Mouse (Mus musculus): Measurements from ENCODE around the gene Ccdc190. TPM values are rescaled to one million over a fixed set of nuclear protein-coding genes. Genes with fewer than 3 reads are reported as not detected.

The Ccdc190 gene
- 0.14 TPM in 1 of 2 replicates, not detected in the other for polyA plus RNA-seq (2012; rRNA removed)

GRCm38 (mm10) chr1:169928454-169928971, at the start of gene Ccdc190:
Gene Ccdc190, plus strand, starts transcription at chr1:169928648.
- no peaks in the 10 kb centered on the region for H3K36me3 ChIP-seq (ENCODE audit: control insufficient read depth, insufficient read depth, low read length)
- H3K4me3 ChIP-seq (ENCODE audit: low read depth, low read length), result no peak within 1 kb of the TSS
- H3K4me1 ChIP-seq (ENCODE audit: control insufficient read depth, insufficient read depth, insufficient read length, low read length), result peaks cover 8% of the 10 kb centered on the region; the same call in 1 of the 2 replicates
- H3K27me3 ChIP-seq (ENCODE audit: control insufficient read depth, insufficient read depth, low read length), result no peaks in the 10 kb centered on the region
- no peak for TF ChIP-seq CTCF (IDR thresholded peaks at IDR 0.05; ENCODE audit: extremely low read depth, insufficient read length, insufficient replicate concordance, low read depth, low read length)
- no peak for TF ChIP-seq POLR2A (IDR thresholded peaks at IDR 0.05; ENCODE audit: low read depth, low read length)
- WGBS, result 51% methylated on average over 12 of the region's 12 CpGs
- H3K27ac ChIP-seq (ENCODE audit: insufficient read depth, low read depth, low read length), result no peak within 1 kb of the TSS

- Histone ChIP-seq H3K36me3 (ENCODE audit: control insufficient read depth, insufficient read depth, low read length) (no peaks in the 10 kb centered on the region), H3K4me1 (ENCODE audit: control insufficient read depth, insufficient read depth, insufficient read length, low read length) (no peaks in the 10 kb centered on the region), H3K4me3 (ENCODE audit: low read depth, low read length) (no peak overlapping the region), H3K27me3 (ENCODE audit: control insufficient read depth, insufficient read depth, low read length) (no peaks in the 10 kb centered on the region), H3K27ac (ENCODE audit: insufficient read depth, low read depth, low read length) (no peak overlapping the region)
- 87% methylated on average over 4 of the region's 4 CpGs for WGBS
- no peak for TF ChIP-seq CTCF (IDR thresholded peaks at IDR 0.05; ENCODE audit: extremely low read depth, insufficient read length, insufficient replicate concordance, low read depth, low read length)
- TF ChIP-seq POLR2A (IDR thresholded peaks at IDR 0.05; ENCODE audit: low read depth, low read length), result no peak
These were observed 49.4 kb upstream of the Ccdc190 start for GRCm38 (mm10) chr1:169879060-169879459.

- TF ChIP-seq POLR2A (IDR thresholded peaks at IDR 0.05; ENCODE audit: low read depth, low read length) (no peak), CTCF (IDR thresholded peaks at IDR 0.05; ENCODE audit: extremely low read depth, insufficient read length, insufficient replicate concordance, low read depth, low read length) (no peak)
- WGBS, result 85% methylated on average over 5 of the region's 5 CpGs
- no peaks in the 10 kb centered on the region for H3K4me1 ChIP-seq (ENCODE audit: control insufficient read depth, insufficient read depth, insufficient read length, low read length)
- H3K27me3 ChIP-seq (ENCODE audit: control insufficient read depth, insufficient read depth, low read length), result no peaks in the 10 kb centered on the region
- H3K27ac ChIP-seq (ENCODE audit: insufficient read depth, low read depth, low read length), result no peak overlapping the region
- no peak overlapping the region for H3K4me3 ChIP-seq (ENCODE audit: low read depth, low read length)
- no peaks in the 10 kb centered on the region for H3K36me3 ChIP-seq (ENCODE audit: control insufficient read depth, insufficient read depth, low read length)
These were observed 48.3 kb upstream of the Ccdc190 start for GRCm38 (mm10) chr1:169880181-169880580.

GRCm38 (mm10) chr1:169883081-169883565, 45.3 kb upstream of the Ccdc190 start:
- Histone ChIP-seq H3K27me3 (ENCODE audit: control insufficient read depth, insufficient read depth, low read length) (no peaks in the 10 kb centered on the region), H3K4me1 (ENCODE audit: control insufficient read depth, insufficient read depth, insufficient read length, low read length) (no peaks in the 10 kb centered on the region), H3K36me3 (ENCODE audit: control insufficient read depth, insufficient read depth, low read length) (no peaks in the 10 kb centered on the region), H3K27ac (ENCODE audit: insufficient read depth, low read depth, low read length) (no peak overlapping the region), H3K4me3 (ENCODE audit: low read depth, low read length) (no peak overlapping the region)
- 81% methylated on average over 5 of the region's 5 CpGs for whole genome bisulfite sequencing
- no peak for TF ChIP-seq POLR2A (IDR thresholded peaks at IDR 0.05; ENCODE audit: low read depth, low read length)
- no peak for TF ChIP-seq CTCF (IDR thresholded peaks at IDR 0.05; ENCODE audit: extremely low read depth, insufficient read length, insufficient replicate concordance, low read depth, low read length)

- 56% methylated on average over 2 of the region's 2 CpGs for WGBS
- Histone ChIP-seq H3K4me3 (ENCODE audit: low read depth, low read length) (no peak overlapping the region), H3K27me3 (ENCODE audit: control insufficient read depth, insufficient read depth, low read length) (no peaks in the 10 kb centered on the region), H3K36me3 (ENCODE audit: control insufficient read depth, insufficient read depth, low read length) (no peaks in the 10 kb centered on the region), H3K27ac (ENCODE audit: insufficient read depth, low read depth, low read length) (no peak overlapping the region), H3K4me1 (ENCODE audit: control insufficient read depth, insufficient read depth, insufficient read length, low read length) (no peaks in the 10 kb centered on the region)
- TF ChIP-seq POLR2A (IDR thresholded peaks at IDR 0.05; ENCODE audit: low read depth, low read length) (no peak), CTCF (IDR thresholded peaks at IDR 0.05; ENCODE audit: extremely low read depth, insufficient read length, insufficient replicate concordance, low read depth, low read length) (no peak)
These were observed 39.2 kb upstream of the Ccdc190 start for GRCm38 (mm10) chr1:169889250-169889649.

- no peaks in the 10 kb centered on the region for H3K4me1 ChIP-seq (ENCODE audit: control insufficient read depth, insufficient read depth, insufficient read length, low read length)
- H3K4me3 ChIP-seq (ENCODE audit: low read depth, low read length), result no peak overlapping the region
- TF ChIP-seq CTCF (IDR thresholded peaks at IDR 0.05; ENCODE audit: extremely low read depth, insufficient read length, insufficient replicate concordance, low read depth, low read length) (no peak), POLR2A (IDR thresholded peaks at IDR 0.05; ENCODE audit: low read depth, low read length) (no peak)
- no peak overlapping the region for H3K27ac ChIP-seq (ENCODE audit: insufficient read depth, low read depth, low read length)
- no peaks in the 10 kb centered on the region for H3K36me3 ChIP-seq (ENCODE audit: control insufficient read depth, insufficient read depth, low read length)
- 54% methylated on average over 2 of the region's 2 CpGs for WGBS
- no peaks in the 10 kb centered on the region for H3K27me3 ChIP-seq (ENCODE audit: control insufficient read depth, insufficient read depth, low read length)
These were observed 34.5 kb upstream of the Ccdc190 start for GRCm38 (mm10) chr1:169893976-169894375.

- no peak for TF ChIP-seq POLR2A (IDR thresholded peaks at IDR 0.05; ENCODE audit: low read depth, low read length)
- no peak for TF ChIP-seq CTCF (IDR thresholded peaks at IDR 0.05; ENCODE audit: extremely low read depth, insufficient read length, insufficient replicate concordance, low read depth, low read length)
- Histone ChIP-seq H3K4me1 (ENCODE audit: control insufficient read depth, insufficient read depth, insufficient read length, low read length) (no peaks in the 10 kb centered on the region), H3K4me3 (ENCODE audit: low read depth, low read length) (no peak overlapping the region), H3K27ac (ENCODE audit: insufficient read depth, low read depth, low read length) (no peak overlapping the region), H3K36me3 (ENCODE audit: control insufficient read depth, insufficient read depth, low read length) (no peaks in the 10 kb centered on the region), H3K27me3 (ENCODE audit: control insufficient read depth, insufficient read depth, low read length) (no peaks in the 10 kb centered on the region)
- 95% methylated on average over 1 of the region's 1 CpGs for WGBS
These were observed 32.8 kb upstream of the Ccdc190 start for GRCm38 (mm10) chr1:169895686-169896085.
